Mouse (Mus musculus) kidney, embryonic 14.5 days (tissue): ENCODE measurements around the gene Nlrp3. TPM values are rescaled to one million over a fixed set of nuclear protein-coding genes. Genes with fewer than 3 reads are reported as not detected.

Experiments used
- ATAC-seq: fragments of 200-750 bp; cut with Nextera tagmentation; 2 replicates; pipeline ENCODE4 v1.8.0; 2017; ENCODE audit warnings: moderate number of reproducible peaks, mild to moderate bottlenecking, moderate TSS enrichment, moderate library complexity; ENCODE audit not compliant: low FRiP score, low TSS enrichment
- H3K27ac ChIP-seq: fragments of 300-500 bp; sonication (generic); 2 replicates; pipeline ENCODE4 v1.5.1; 2014; ENCODE audit warnings: low read depth, mild to moderate bottlenecking, low read length, moderate library complexity, mixed read lengths
- H3K27me3 ChIP-seq: fragments of 300-500 bp; sonication (generic); 2 replicates; pipeline ENCODE4 v1.6.1; 2014; ENCODE audit warnings: mild to moderate bottlenecking, low read length; ENCODE audit not compliant: control insufficient read depth, insufficient read depth
- H3K36me3 ChIP-seq: fragments of 300-500 bp; sonication (generic); 2 replicates; pipeline ENCODE4 v1.6.1; 2014; ENCODE audit warnings: low read length, mixed read lengths; ENCODE audit not compliant: control insufficient read depth, insufficient read depth
- H3K4me1 ChIP-seq: fragments of 300-500 bp; sonication (generic); 2 replicates; pipeline ENCODE4 v1.6.1; 2014; ENCODE audit warnings: low read length, mixed read lengths; ENCODE audit not compliant: control insufficient read depth, insufficient read depth
- H3K4me2 ChIP-seq: fragments of 300-500 bp; sonication (generic); replicated peaks from 2 replicates; pipeline ENCODE4 v1.6.1; 2014; ENCODE audit warnings: low read depth, mild to moderate bottlenecking, low read length
- H3K4me3 ChIP-seq: fragments of 300-500 bp; sonication (generic); 2 replicates; pipeline ENCODE4 v1.5.1; 2014; ENCODE audit warnings: mild to moderate bottlenecking, low read length
- H3K9ac ChIP-seq: fragments of 300-500 bp; sonication (generic); 2 replicates; pipeline ENCODE4 v1.6.1; 2014; ENCODE audit warnings: low read depth, mild to moderate bottlenecking, low read length, moderate library complexity
- H3K9me3 ChIP-seq: fragments of 300-500 bp; sonication (generic); 2 replicates; pipeline ENCODE4 v1.6.1; 2016; ENCODE audit warnings: low read length; ENCODE audit not compliant: control insufficient read depth
- WGBS: fragments of 180-500 bp; shearing (Covaris S2); extraction: QIAGEN DNeasy Blood & Tissue Kit; methylation state at CpG from one replicate; pipeline ENCODE4 v1.1.7; 2014; 5-methylcytosine and 5-hydroxymethylcytosine counted together
- polyA plus RNA-seq: library from polyadenylated mRNA; unstranded; fragments of >200 nt; fragmentation: Nextera tagmentation; extraction: Ambion mirVana; gene quantifications from 2 replicates; pipeline ENCODE4 v1.2.1, GENCODE M21; 2014

The Nlrp3 gene
- polyA plus RNA-seq, 1 experiment from 2014 or later, result 0.22 TPM

- no peak overlapping the region for H3K9ac ChIP-seq
- 85% methylated on average over 10 of the region's 10 CpGs for WGBS
- H3K36me3 ChIP-seq, result peaks cover 9% of the 10 kb centered on the region; the same call in 1 of the 2 replicates
- no peak overlapping the region for H3K4me3 ChIP-seq
- H3K27ac ChIP-seq, result no peak overlapping the region
- no peaks in the 10 kb centered on the region for H3K27me3 ChIP-seq
- H3K9me3 ChIP-seq, result no peaks in the 10 kb centered on the region
- no peak overlapping the region for H3K4me2 ChIP-seq
- H3K4me1 ChIP-seq, result no peaks in the 10 kb centered on the region
- ATAC-seq, result no peak
Measured at GRCm38 (mm10) chr11:59512733-59513132, 28.6 kb upstream of the Nlrp3 start.

GRCm38 (mm10) chr11:59513556-59513955 is 27.8 kb upstream of the Nlrp3 start:
- Histone ChIP-seq H3K4me3 (no peak overlapping the region), H3K36me3 (peaks cover 9% of the 10 kb centered on the region; the same call in 1 of the 2 replicates), H3K9me3 (no peaks in the 10 kb centered on the region), H3K27ac (no peak overlapping the region), H3K9ac (no peak overlapping the region), H3K4me1 (no peaks in the 10 kb centered on the region), H3K4me2 (no peak overlapping the region), H3K27me3 (no peaks in the 10 kb centered on the region)
- ATAC-seq, result no peak
- WGBS, result 88% methylated on average over 3 of the region's 3 CpGs

- Histone ChIP-seq H3K9ac (no peak overlapping the region), H3K4me1 (no peaks in the 10 kb centered on the region), H3K9me3 (no peaks in the 10 kb centered on the region), H3K36me3 (peaks cover 9% of the 10 kb centered on the region; the same call in 1 of the 2 replicates), H3K27me3 (no peaks in the 10 kb centered on the region), H3K4me3 (no peak overlapping the region), H3K4me2 (no peak overlapping the region), H3K27ac (no peak overlapping the region)
- 68% methylated on average over 6 of the region's 6 CpGs for WGBS
- ATAC-seq, result no peak
Measured at GRCm38 (mm10) chr11:59514381-59514780, 27.0 kb upstream of the Nlrp3 start.

GRCm38 (mm10) chr11:59514789-59515188 is 26.6 kb upstream of the Nlrp3 start:
- no peaks in the 10 kb centered on the region for H3K4me1 ChIP-seq
- 71% methylated on average over 3 of the region's 3 CpGs for WGBS
- ATAC-seq, result no peak
- no peaks in the 10 kb centered on the region for H3K9me3 ChIP-seq
- no peak overlapping the region for H3K9ac ChIP-seq
- no peak overlapping the region for H3K4me2 ChIP-seq
- no peaks in the 10 kb centered on the region for H3K27me3 ChIP-seq
- peaks cover 9% of the 10 kb centered on the region; the same call in 1 of the 2 replicates for H3K36me3 ChIP-seq
- H3K27ac ChIP-seq, result no peak overlapping the region
- H3K4me3 ChIP-seq, result no peak overlapping the region

- H3K9ac ChIP-seq, result no peak overlapping the region
- no peak overlapping the region for H3K27ac ChIP-seq
- H3K27me3 ChIP-seq, result no peaks in the 10 kb centered on the region
- 94% methylated on average over 1 of the region's 1 CpGs for WGBS
- no peaks in the 10 kb centered on the region for H3K9me3 ChIP-seq
- H3K4me3 ChIP-seq, result no peak overlapping the region
- no peak for ATAC-seq
- H3K4me2 ChIP-seq, result no peak overlapping the region
- H3K4me1 ChIP-seq, result no peaks in the 10 kb centered on the region
- H3K36me3 ChIP-seq, result no peaks in the 10 kb centered on the region
Measured at GRCm38 (mm10) chr11:59517441-59517840, 23.9 kb upstream of the Nlrp3 start.

GRCm38 (mm10) chr11:59518226-59518625 is 23.1 kb upstream of the Nlrp3 start:
- ATAC-seq, result no peak
- Histone ChIP-seq H3K27ac (no peak overlapping the region), H3K9me3 (no peaks in the 10 kb centered on the region), H3K4me1 (no peaks in the 10 kb centered on the region), H3K27me3 (no peaks in the 10 kb centered on the region), H3K4me3 (no peak overlapping the region), H3K9ac (no peak overlapping the region), H3K36me3 (no peaks in the 10 kb centered on the region), H3K4me2 (no peak overlapping the region)
- WGBS, result 65% methylated on average over 10 of the region's 10 CpGs

GRCm38 (mm10) chr11:59519741-59520495 is 21.4 kb upstream of the Nlrp3 start:
- H3K36me3 ChIP-seq, result no peaks in the 10 kb centered on the region
- no peak overlapping the region for H3K9ac ChIP-seq
- 66% methylated on average over 6 of the region's 6 CpGs for WGBS
- no peaks in the 10 kb centered on the region for H3K4me1 ChIP-seq
- H3K9me3 ChIP-seq, result 0 out of 2 replicates have a peak, but pooled peaks cover 3% of the 10 kb centered on the region
- H3K4me2 ChIP-seq, result no peak overlapping the region
- ATAC-seq, result no peak
- H3K27me3 ChIP-seq, result no peaks in the 10 kb centered on the region
- H3K27ac ChIP-seq, result no peak overlapping the region
- H3K4me3 ChIP-seq, result no peak overlapping the region

GRCm38 (mm10) chr11:59524150-59524549 is 17.2 kb upstream of the Nlrp3 start:
- ATAC-seq, result no peak
- no peak overlapping the region for H3K4me3 ChIP-seq
- 0 out of 2 replicates have a peak, but pooled peaks cover 3% of the 10 kb centered on the region for H3K9me3 ChIP-seq
- H3K36me3 ChIP-seq, result no peaks in the 10 kb centered on the region
- no peak overlapping the region for H3K27ac ChIP-seq
- H3K4me2 ChIP-seq, result no peak overlapping the region
- no peak overlapping the region for H3K9ac ChIP-seq
- no peaks in the 10 kb centered on the region for H3K4me1 ChIP-seq
- H3K27me3 ChIP-seq, result no peaks in the 10 kb centered on the region
- WGBS, result 99% methylated on average over 2 of the region's 2 CpGs

- Histone ChIP-seq H3K27ac (no peak overlapping the region), H3K4me3 (no peak overlapping the region), H3K9ac (no peak overlapping the region), H3K4me1 (no peaks in the 10 kb centered on the region), H3K27me3 (no peaks in the 10 kb centered on the region), H3K36me3 (no peaks in the 10 kb centered on the region), H3K4me2 (no peak overlapping the region), H3K9me3 (0 out of 2 replicates have a peak, but pooled peaks cover 3% of the 10 kb centered on the region)
- ATAC-seq, result 0 out of 2 replicates have a peak, but pooled peaks have one; percentile 44
- 8% methylated on average over 10 of the region's 10 CpGs for WGBS
Measured at GRCm38 (mm10) chr11:59525237-59525636, 16.1 kb upstream of the Nlrp3 start.
